Mouse (Mus musculus): ENCODE results near the gene Slc6a16.

Gene Slc6a16

GRCm38 (mm10) chr7:45312023-45312422, 71.1 kb downstream of the Slc6a16 start:
- TF ChIP-seq GATA4 (IDR thresholded peaks at IDR 0.05; ENCODE audit: insufficient replicate concordance, low read length) = no peak

- no peak for TF ChIP-seq GATA4 (IDR thresholded peaks at IDR 0.05; ENCODE audit: insufficient replicate concordance, low read length)
These were observed 72.0 kb downstream of the Slc6a16 start for GRCm38 (mm10) chr7:45312686-45313453.

GRCm38 (mm10) chr7:45313495-45313894, 72.6 kb downstream of the Slc6a16 start:
- TF ChIP-seq GATA4 (IDR thresholded peaks at IDR 0.05; ENCODE audit: insufficient replicate concordance, low read length) = no peak

- no peak for TF ChIP-seq GATA4 (IDR thresholded peaks at IDR 0.05; ENCODE audit: insufficient replicate concordance, low read length)
These were observed 74.4 kb downstream of the Slc6a16 start for GRCm38 (mm10) chr7:45315182-45315701.

- TF ChIP-seq GATA4 (IDR thresholded peaks at IDR 0.05; ENCODE audit: insufficient replicate concordance, low read length) = no peak
These were observed 75.7 kb downstream of the Slc6a16 start for GRCm38 (mm10) chr7:45316536-45316935.

- TF ChIP-seq GATA4 (IDR thresholded peaks at IDR 0.05; ENCODE audit: insufficient replicate concordance, low read length) = no peak
These were observed 81.4 kb downstream of the Slc6a16 start for GRCm38 (mm10) chr7:45322245-45322644.
